Mouse (Mus musculus) neutrophil, adult 59 days (primary cell): Measurements from ENCODE around the gene 4933402D24Rik. TPM values are rescaled to one million over a fixed set of nuclear protein-coding genes. Genes with fewer than 3 reads are reported as not detected.

ENCODE experiments used
- total RNA-seq, 2 experiments: library from RNA; stranded (reverse); gene quantifications; 1 replicate in 1 of 2; 2 replicates in 1 of 2; pipeline ENCODE4 v1.2.4; 2023

Gene 4933402D24Rik
- total RNA-seq, result not detected

DNA sequence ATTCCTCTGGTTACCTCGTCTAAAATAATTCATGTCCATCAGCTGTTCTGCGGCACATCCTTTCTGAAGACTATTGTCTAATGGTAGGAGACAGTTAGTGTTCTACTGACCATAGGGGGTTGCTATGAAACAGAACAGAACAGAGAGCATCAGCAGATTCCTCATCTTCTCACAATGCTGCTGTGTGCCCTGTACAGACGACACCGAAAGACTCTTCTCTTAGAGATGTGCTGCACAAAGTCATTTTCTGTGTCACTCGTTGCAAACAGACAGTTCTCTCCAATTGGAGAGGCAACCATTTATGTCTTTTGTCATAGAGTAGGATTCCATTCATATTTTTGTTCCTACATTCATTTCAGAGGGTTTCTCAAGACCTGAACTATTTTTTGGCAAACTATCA is at the start of gene 4933402D24Rik:
Gene 4933402D24Rik, minus strand, starts transcription at position 101 of the 400 bp plus-strand sequence.

DNA sequence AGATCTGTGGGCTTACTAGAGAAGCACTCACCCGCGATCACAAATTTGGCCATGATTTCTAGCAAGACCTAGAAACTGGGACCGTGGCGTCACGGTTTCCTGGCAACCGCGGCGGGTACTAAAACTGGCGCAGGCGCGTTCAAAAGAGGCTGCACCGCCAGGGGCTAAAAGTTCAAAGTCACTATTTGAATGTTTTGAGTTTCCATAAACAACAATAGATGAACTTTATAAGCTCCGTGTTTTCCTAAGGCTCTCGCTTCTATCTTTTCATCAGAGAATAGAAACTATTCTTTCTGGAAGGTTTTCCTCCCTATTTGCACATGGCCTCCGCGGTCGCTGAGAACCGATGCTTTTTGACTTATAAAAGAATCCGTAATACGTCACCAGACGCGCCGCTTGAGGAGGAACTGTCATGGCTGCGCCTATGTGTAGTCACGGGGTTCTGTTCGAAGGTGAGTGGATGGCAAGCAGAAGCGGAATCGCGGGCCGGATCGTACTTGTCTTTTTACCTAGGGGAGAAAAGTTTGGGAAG is 38.8 kb downstream of the 4933402D24Rik start, which contains the start of the genes Mdh1b and Fastkd2:
Gene Mdh1b, minus strand, starts transcription at position 79 of the 532 bp plus-strand sequence.
Gene Fastkd2, plus strand, starts transcription at position 375 of the 532 bp plus-strand sequence.

Other genes with a start within 250 kb of the 4933402D24Rik start
- not detected for gene Gm39653, start 153.3 kb downstream of the 4933402D24Rik start, total RNA-seq
- gene Dytn, start 82.3 kb downstream of the 4933402D24Rik start, total RNA-seq, result not detected
- gene Mdh1b, start 38.9 kb downstream of the 4933402D24Rik start, total RNA-seq, result not detected
- 1 to 10 TPM; 6.5 to 7.4 TPM for gene Fastkd2, start 38.7 kb downstream of the 4933402D24Rik start, total RNA-seq